Mouse (Mus musculus) A20 (cell line): ENCODE results near the gene Efcab7.

Experiments
- DNase-seq: peaks from one replicate; pipeline ENCODE4 v3.0.0-alpha.2; 2011; ENCODE audit warnings: low read depth, low spot score

Efcab7 gene

GRCm38 (mm10) chr4:99829094-99830073 is at the start of gene Efcab7:
TSS of gene Efcab7 (plus strand) at chr4:99829198.
- DNase-seq = peak; percentile 96

- no peak for DNase-seq
Observed at GRCm38 (mm10) chr4:99792365-99792764, 36.6 kb upstream of the Efcab7 start.

GRCm38 (mm10) chr4:99816697-99817460 is 12.1 kb upstream of the Efcab7 start:
- no peak for DNase-seq

- peak; percentile 58 for DNase-seq
Observed at GRCm38 (mm10) chr4:99828337-99828736, 661 bp upstream of the Efcab7 start.

- no peak for DNase-seq
Observed at GRCm38 (mm10) chr4:99828739-99829093, 282 bp upstream of the Efcab7 start.

- peak; percentile 39 for DNase-seq
Observed at GRCm38 (mm10) chr4:99881882-99882281, 52.9 kb downstream of the Efcab7 start.

GRCm38 (mm10) chr4:99882405-99882804 is 53.4 kb downstream of the Efcab7 start:
- no peak for DNase-seq

GRCm38 (mm10) chr4:99913894-99914451 is 85.0 kb downstream of the Efcab7 start:
- DNase-seq = peak; percentile 58

- no peak for DNase-seq
Observed at GRCm38 (mm10) chr4:99926380-99926779, 97.4 kb downstream of the Efcab7 start.

GRCm38 (mm10) chr4:99928521-99928920 is 99.5 kb downstream of the Efcab7 start:
- DNase-seq = peak; percentile 70

GRCm38 (mm10) chr4:99929149-99929612 is 100.2 kb downstream of the Efcab7 start, which contains the start of gene Pgm1:
TSS of gene Pgm1 (plus strand) at chr4:99929414.
- DNase-seq = no peak

- DNase-seq = peak; percentile 94
Observed at GRCm38 (mm10) chr4:99929613-99930517, 100.9 kb downstream of the Efcab7 start, which contains the start of gene Itgb3bp. TSS of gene Itgb3bp (minus strand) at chr4:99929813.

- no peak for DNase-seq
Observed at GRCm38 (mm10) chr4:99930518-99931239, 101.7 kb downstream of the Efcab7 start.

GRCm38 (mm10) chr4:99931240-99931580 is 102.2 kb downstream of the Efcab7 start:
- DNase-seq = no peak

- DNase-seq = no peak
Observed at GRCm38 (mm10) chr4:99931807-99932206, 102.8 kb downstream of the Efcab7 start.

GRCm38 (mm10) chr4:99934859-99935258 is 105.9 kb downstream of the Efcab7 start:
- DNase-seq = no peak

GRCm38 (mm10) chr4:99936278-99936677 is 107.3 kb downstream of the Efcab7 start:
- no peak for DNase-seq

GRCm38 (mm10) chr4:99939711-99940505 is 110.9 kb downstream of the Efcab7 start:
- DNase-seq = no peak

- no peak for DNase-seq
Observed at GRCm38 (mm10) chr4:99941655-99942414, 112.8 kb downstream of the Efcab7 start.
